Mouse (Mus musculus): Measurements from ENCODE around the gene Mrps31. TPM values are rescaled to one million over a fixed set of nuclear protein-coding genes. Genes with fewer than 3 reads are reported as not detected.

The Mrps31 gene
- polyA plus RNA-seq (2012; ENCODE audit: insufficient read depth, insufficient read length, missing spikeins) = 17.2 and 21.2 TPM in 2 replicates

DNA sequence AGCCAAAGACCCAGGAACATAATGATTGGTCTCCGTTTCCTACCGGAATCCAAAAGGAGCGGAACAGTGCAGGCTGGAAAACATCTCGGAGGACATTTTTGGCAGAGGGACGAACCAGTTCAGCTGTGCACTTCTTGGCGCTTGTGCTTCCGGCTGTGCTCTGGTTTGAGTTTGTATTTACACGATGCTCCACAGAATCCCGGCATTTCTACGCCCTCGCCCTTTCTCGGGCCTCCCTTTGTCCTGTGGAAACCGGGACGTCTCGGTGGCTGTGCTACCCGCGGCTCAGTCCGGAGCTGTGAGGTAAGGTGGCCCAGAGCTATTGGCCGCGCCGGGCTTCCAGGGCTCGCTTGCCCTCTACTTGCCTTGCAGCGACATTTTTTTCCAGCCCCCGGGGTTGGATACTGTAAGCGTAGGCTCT, at the start of gene Mrps31:
TSS of gene Mrps31 (plus strand) at position 80 of the 421 bp plus-strand sequence.
- TF ChIP-seq CTCF (IDR thresholded peaks at IDR 0.05; ENCODE audit: low read depth, low read length) (no peak), POLR2A (IDR thresholded peaks at IDR 0.05; ENCODE audit: borderline replicate concordance, low read depth, low read length) (0 out of 2 replicates have a peak, but pooled peaks have one; percentile 75)
- Histone ChIP-seq H3K4me3 (ENCODE audit: insufficient read depth, low read length) (peak within 1 kb of the TSS; percentile 91), H3K27ac (ENCODE audit: insufficient read depth, low read depth, low read length) (peak within 1 kb of the TSS; percentile 37; the same call in 1 of the 2 replicates), H3K4me1 (ENCODE audit: control insufficient read depth, insufficient read depth, low read length) (peaks cover 6% of the 10 kb centered on the region; the same call in 1 of the 2 replicates)

DNA sequence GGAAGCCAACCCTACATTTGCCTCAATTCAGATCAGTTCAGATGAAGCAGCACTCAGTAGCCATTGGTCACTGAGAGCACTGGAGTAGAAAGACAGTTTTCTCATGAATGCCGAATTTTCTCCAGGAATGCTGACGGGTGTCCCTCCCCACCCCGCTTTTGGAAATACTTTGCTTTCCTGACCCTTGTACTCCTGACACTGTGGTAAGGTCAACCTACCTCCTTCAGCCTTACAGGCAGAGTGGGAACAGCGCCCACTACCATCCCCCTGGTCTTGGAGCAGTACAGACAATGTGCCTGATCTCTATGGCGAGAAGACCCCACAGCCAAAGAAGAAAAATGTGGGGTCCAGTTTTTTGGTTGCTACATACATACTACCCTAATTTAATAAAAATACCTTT, 34.9 kb upstream of the Mrps31 start:
- H3K4me1 ChIP-seq (ENCODE audit: control insufficient read depth, insufficient read depth, low read length) = no peaks in the 10 kb centered on the region
- TF ChIP-seq POLR2A (IDR thresholded peaks at IDR 0.05; ENCODE audit: borderline replicate concordance, low read depth, low read length) (no peak), CTCF (IDR thresholded peaks at IDR 0.05; ENCODE audit: low read depth, low read length) (no peak)
- H3K27ac ChIP-seq (ENCODE audit: insufficient read depth, low read depth, low read length) = no peak overlapping the region

DNA sequence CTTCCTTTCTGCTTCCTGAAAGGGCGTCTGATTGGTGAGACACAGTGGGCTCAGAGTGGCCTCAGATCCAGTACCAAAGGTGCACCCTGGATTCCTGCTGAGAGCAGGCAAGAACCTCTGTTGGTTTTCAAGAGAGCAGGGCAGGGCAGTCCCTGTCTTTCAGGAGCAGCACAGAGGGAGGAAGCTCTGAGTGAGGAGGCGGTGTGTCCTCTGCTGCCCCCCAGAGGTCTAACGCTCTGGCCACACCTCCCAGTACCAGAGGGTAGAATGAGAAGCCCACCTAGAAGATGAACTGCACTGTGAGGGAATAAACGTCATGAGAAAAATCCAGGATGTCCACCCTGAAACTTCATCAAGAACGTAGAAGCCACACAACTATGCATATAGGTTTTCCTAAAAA, 34.3 kb upstream of the Mrps31 start:
- peak; percentile 47 for TF ChIP-seq CTCF (IDR thresholded peaks at IDR 0.05; ENCODE audit: low read depth, low read length)
- TF ChIP-seq POLR2A (IDR thresholded peaks at IDR 0.05; ENCODE audit: borderline replicate concordance, low read depth, low read length) = no peak
- H3K27ac ChIP-seq (ENCODE audit: insufficient read depth, low read depth, low read length) = no peak overlapping the region
- no peaks in the 10 kb centered on the region for H3K4me1 ChIP-seq (ENCODE audit: control insufficient read depth, insufficient read depth, low read length)
- H3K4me3 ChIP-seq (ENCODE audit: insufficient read depth, low read length) = no peak overlapping the region

More for the DNA sequence above, 34.9 kb upstream of the Mrps31 start:
- H3K4me3 ChIP-seq (ENCODE audit: insufficient read depth, low read length) = no peak overlapping the region

DNA sequence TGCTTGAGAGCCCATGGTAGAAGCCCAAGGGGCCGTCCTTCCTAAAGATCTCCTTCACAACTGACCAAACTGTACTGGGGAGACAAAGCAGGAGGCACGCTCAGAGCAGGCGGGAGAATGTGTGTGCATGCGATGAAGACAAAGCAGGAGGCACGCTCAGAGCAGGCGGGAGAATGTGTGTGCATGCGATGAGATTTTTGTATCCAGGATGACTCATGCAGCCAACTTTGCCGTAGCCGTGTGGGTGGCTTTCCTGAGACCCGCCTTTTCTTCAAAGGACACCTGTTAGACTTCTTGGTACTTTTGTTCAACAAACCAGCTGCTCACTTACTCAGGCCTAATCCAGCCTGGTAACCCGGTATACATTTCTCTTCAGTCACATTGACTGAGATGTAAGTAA, 30.2 kb upstream of the Mrps31 start:
- no peaks in the 10 kb centered on the region for H3K4me1 ChIP-seq (ENCODE audit: control insufficient read depth, insufficient read depth, low read length)
- TF ChIP-seq CTCF (IDR thresholded peaks at IDR 0.05; ENCODE audit: low read depth, low read length) (no peak), POLR2A (IDR thresholded peaks at IDR 0.05; ENCODE audit: borderline replicate concordance, low read depth, low read length) (no peak)
- no peak overlapping the region for H3K4me3 ChIP-seq (ENCODE audit: insufficient read depth, low read length)
- H3K27ac ChIP-seq (ENCODE audit: insufficient read depth, low read depth, low read length) = no peak overlapping the region

DNA sequence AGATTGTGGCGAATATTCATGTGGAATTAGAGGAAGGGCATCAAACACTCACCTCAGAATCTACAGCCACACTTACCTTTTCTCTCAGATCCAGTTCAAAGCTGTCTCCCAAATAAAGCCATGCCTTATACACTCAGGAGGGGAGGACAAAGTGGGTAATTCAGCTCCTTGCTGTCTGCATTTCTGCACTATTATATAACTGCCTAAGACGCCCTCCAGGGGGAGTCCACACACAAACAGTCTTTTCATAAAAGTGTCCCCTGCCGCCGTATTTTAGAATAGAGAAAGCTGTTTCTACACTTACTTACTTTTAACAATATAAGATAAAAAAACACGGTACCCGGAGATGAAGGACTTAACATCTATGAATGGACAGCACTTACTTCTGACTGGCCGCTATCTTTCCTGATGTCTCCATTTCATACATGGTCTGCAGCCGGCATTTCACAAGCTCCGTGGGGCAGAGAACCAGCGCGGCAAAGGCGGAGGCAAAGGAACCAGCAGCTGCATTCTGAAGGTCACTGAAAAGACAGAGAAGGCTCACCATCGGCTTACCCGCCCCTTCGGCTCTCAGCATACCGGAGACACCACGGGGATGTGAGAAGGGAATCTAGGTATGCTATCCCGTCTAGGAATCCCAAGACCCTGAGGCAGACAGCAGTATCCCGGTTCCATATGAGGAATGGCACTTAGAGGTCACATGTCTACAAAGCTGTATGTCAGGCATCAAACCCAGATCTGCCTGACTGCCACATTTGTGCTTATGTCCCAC, 28.2 kb upstream of the Mrps31 start:
- Histone ChIP-seq H3K27ac (ENCODE audit: insufficient read depth, low read depth, low read length) (no peak overlapping the region), H3K4me3 (ENCODE audit: insufficient read depth, low read length) (no peak overlapping the region), H3K4me1 (ENCODE audit: control insufficient read depth, insufficient read depth, low read length) (no peaks in the 10 kb centered on the region)
- no peak for TF ChIP-seq POLR2A (IDR thresholded peaks at IDR 0.05; ENCODE audit: borderline replicate concordance, low read depth, low read length)

DNA sequence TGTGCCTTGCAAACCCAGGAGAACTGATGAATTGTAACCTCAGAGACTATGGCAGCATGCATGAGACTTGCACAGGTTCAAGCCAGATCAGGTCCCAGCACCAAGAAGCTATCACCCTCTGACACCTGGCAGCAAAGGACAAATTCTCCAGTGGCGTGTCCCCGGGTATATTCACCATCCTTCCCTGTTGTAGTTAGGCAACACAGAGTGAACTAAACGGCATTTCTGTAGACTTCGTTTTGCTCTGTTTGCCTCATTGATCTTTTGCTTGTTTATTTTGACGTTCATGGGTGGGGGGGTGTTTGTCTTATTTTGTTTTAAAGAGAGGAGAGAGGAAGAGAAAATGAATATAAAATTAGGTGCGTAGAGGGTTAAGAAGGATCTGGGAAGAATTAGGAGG, 26.0 kb upstream of the Mrps31 start:
- Histone ChIP-seq H3K4me3 (ENCODE audit: insufficient read depth, low read length) (no peak overlapping the region), H3K4me1 (ENCODE audit: control insufficient read depth, insufficient read depth, low read length) (no peaks in the 10 kb centered on the region), H3K27ac (ENCODE audit: insufficient read depth, low read depth, low read length) (no peak overlapping the region)
- no peak for TF ChIP-seq POLR2A (IDR thresholded peaks at IDR 0.05; ENCODE audit: borderline replicate concordance, low read depth, low read length)
- TF ChIP-seq CTCF (IDR thresholded peaks at IDR 0.05; ENCODE audit: low read depth, low read length) = no peak

DNA sequence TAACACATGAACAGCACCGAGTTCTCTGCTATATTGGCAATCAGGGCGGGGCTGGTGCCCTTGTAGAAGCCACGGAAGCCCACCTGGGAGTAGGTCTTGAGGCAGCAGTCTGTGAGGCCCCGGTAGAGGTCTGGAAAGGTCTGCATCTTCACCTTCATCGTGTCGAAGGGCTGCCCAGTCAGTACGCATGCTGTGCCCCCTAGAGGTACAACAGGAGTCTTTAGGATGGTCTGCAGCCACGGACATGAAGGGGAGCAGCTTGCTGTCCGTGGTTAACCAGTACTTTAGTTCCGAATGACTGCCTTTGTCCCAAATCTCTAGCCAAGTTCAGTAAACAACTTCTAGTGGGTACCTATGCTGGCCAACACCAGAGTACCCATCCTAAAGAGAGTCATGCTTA, 21.3 kb upstream of the Mrps31 start:
- no peaks in the 10 kb centered on the region for H3K4me1 ChIP-seq (ENCODE audit: control insufficient read depth, insufficient read depth, low read length)
- no peak overlapping the region for H3K4me3 ChIP-seq (ENCODE audit: insufficient read depth, low read length)
- no peak for TF ChIP-seq CTCF (IDR thresholded peaks at IDR 0.05; ENCODE audit: low read depth, low read length)
- no peak for TF ChIP-seq POLR2A (IDR thresholded peaks at IDR 0.05; ENCODE audit: borderline replicate concordance, low read depth, low read length)
- H3K27ac ChIP-seq (ENCODE audit: insufficient read depth, low read depth, low read length) = no peak overlapping the region

DNA sequence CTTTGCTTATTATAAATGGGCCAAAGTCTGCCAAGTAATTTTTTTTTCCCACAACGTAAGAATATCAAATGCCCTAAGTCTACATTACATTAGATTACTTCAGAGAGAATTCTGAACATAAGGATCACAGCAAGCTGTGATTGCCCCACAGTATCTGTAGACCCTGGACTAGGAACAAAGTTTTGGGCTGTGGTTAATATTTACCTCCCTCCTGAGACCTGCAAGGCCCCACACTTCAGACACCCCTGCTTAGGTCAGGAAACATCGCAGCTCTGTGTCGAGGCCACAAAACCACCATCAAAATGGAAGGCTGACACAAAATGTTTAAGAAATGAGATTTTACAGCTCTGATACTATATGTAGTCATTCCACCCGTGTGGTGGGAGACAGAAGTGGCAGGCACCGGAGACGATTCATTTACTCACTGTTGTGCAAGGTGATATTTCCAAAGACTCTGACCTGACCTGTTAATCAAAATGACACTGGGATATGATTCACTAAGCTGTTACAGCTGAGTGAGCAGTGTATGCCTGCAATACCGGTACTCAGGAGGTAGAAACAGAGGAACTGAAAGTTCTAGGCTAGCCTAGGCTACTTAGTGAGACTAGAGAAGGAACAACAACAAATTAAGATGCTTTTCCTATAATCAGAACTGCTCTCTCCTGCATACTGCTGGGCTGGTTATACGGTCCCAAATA, 20.2 kb upstream of the Mrps31 start:
- Histone ChIP-seq H3K4me3 (ENCODE audit: insufficient read depth, low read length) (no peak overlapping the region), H3K4me1 (ENCODE audit: control insufficient read depth, insufficient read depth, low read length) (no peaks in the 10 kb centered on the region), H3K27ac (ENCODE audit: insufficient read depth, low read depth, low read length) (no peak overlapping the region)
- no peak for TF ChIP-seq POLR2A (IDR thresholded peaks at IDR 0.05; ENCODE audit: borderline replicate concordance, low read depth, low read length)
- TF ChIP-seq CTCF (IDR thresholded peaks at IDR 0.05; ENCODE audit: low read depth, low read length) = no peak

GRCm38 (mm10) chr8:22394471-22394870, 16.7 kb upstream of the Mrps31 start:
- Histone ChIP-seq H3K4me3 (ENCODE audit: insufficient read depth, low read length) (no peak overlapping the region), H3K27ac (ENCODE audit: insufficient read depth, low read depth, low read length) (no peak overlapping the region), H3K4me1 (ENCODE audit: control insufficient read depth, insufficient read depth, low read length) (peaks cover 4% of the 10 kb centered on the region)
- no peak for TF ChIP-seq POLR2A (IDR thresholded peaks at IDR 0.05; ENCODE audit: borderline replicate concordance, low read depth, low read length)
- no peak for TF ChIP-seq CTCF (IDR thresholded peaks at IDR 0.05; ENCODE audit: low read depth, low read length)

DNA sequence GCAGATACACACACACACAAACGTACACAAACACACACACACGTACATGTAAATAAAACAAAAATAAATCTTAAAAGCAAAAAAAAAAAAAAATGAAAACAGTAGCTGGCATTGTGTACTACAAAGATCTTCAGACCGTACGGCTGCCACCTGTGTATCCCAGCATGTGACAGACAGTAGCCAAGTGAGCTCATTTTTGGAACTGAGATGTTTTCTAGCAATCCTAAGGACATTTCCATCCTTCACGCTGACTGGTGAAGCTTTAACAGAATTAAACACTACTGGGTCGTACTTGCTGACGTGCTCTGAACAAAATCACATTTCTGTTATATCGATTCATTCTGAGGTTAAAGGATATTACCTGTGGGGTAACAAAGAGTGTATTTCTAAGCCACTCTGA, 15.9 kb upstream of the Mrps31 start:
- H3K4me3 ChIP-seq (ENCODE audit: insufficient read depth, low read length) = no peak overlapping the region
- no peak overlapping the region for H3K27ac ChIP-seq (ENCODE audit: insufficient read depth, low read depth, low read length)
- peaks cover 4% of the 10 kb centered on the region for H3K4me1 ChIP-seq (ENCODE audit: control insufficient read depth, insufficient read depth, low read length)
- TF ChIP-seq POLR2A (IDR thresholded peaks at IDR 0.05; ENCODE audit: borderline replicate concordance, low read depth, low read length) = no peak
- no peak for TF ChIP-seq CTCF (IDR thresholded peaks at IDR 0.05; ENCODE audit: low read depth, low read length)

Data from bone marrow macrophage, adult 2 months (primary cell).